Mouse (Mus musculus) CD4-positive helper T cell, adult 2 months (primary cell): ENCODE measurements around the gene Dqx1.

ENCODE experiments used
- DNase-seq: peaks from one replicate; pipeline ENCODE4 v3.0.0-alpha.2; 2012; ENCODE audit warnings: low read depth, missing footprints, low spot score

Dqx1 gene

GRCm38 (mm10) chr6:83070311-83071219, 12.9 kb downstream of the Dqx1 start:
- peak; percentile 52 for DNase-seq

GRCm38 (mm10) chr6:83071220-83071619, 13.6 kb downstream of the Dqx1 start:
- no peak for DNase-seq

- DNase-seq = peak; percentile 73
Observed at GRCm38 (mm10) chr6:83074979-83075378, 17.3 kb downstream of the Dqx1 start.

- DNase-seq = peak; percentile 41
Observed at GRCm38 (mm10) chr6:83077630-83078323, 20.1 kb downstream of the Dqx1 start, which contains the start of gene Pcgf1. TSS of gene Pcgf1 (plus strand) at chr6:83077869.

DNA sequence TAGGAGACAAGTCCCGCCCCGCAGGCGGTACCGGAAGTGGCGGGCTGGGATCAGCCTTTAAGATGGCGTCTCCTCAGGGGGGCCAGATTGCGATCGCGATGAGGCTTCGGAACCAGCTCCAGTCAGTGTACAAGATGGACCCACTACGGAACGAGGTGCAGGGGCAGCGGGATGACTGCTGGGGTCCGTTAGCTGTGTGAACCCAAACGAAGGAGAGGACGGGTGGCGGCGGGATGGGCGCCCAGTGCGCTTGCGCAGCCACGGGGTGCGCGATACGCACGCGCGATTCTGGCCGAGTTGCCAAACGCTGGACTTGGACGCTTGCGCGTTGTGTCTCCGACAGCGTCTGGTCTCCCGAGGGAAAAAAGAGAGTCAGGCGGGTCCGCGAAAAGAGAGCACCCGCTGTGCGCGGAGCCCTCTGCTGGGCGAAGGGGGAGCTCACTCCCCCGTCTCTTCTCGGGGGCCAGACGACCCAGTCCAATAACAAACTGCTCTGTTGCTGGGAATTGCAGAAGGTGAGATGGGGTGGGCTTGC, 20.7 kb downstream of the Dqx1 start:
- DNase-seq = peak; percentile 97

GRCm38 (mm10) chr6:83080210-83080609, 22.6 kb downstream of the Dqx1 start:
- no peak for DNase-seq

GRCm38 (mm10) chr6:83083497-83083896, 25.9 kb downstream of the Dqx1 start:
- no peak for DNase-seq

DNA sequence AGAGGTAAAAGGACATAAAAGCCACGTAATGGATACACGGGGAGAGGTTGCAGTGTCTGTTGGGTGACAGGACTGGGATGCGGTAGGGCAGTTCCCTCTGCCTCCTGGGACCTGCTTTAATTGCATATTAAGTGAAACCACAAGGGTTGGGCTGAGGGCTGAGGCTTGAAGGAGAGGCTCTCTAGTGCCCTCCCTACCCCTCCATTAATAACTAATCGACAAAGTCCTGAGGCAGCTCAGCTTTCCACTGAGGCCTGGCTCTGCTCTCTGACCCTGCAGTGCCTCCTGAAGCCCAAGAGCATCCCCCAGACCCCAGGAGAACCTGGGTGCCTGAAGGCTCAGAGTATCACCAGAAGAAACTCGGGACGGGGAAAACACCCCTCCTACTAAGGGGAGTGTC, 26.8 kb downstream of the Dqx1 start:
- DNase-seq = no peak

GRCm38 (mm10) chr6:83086121-83087035, 28.7 kb downstream of the Dqx1 start, which contains the start of gene Lbx2:
TSS of gene Lbx2 (plus strand) at chr6:83086367.
- DNase-seq = peak; percentile 52

DNA sequence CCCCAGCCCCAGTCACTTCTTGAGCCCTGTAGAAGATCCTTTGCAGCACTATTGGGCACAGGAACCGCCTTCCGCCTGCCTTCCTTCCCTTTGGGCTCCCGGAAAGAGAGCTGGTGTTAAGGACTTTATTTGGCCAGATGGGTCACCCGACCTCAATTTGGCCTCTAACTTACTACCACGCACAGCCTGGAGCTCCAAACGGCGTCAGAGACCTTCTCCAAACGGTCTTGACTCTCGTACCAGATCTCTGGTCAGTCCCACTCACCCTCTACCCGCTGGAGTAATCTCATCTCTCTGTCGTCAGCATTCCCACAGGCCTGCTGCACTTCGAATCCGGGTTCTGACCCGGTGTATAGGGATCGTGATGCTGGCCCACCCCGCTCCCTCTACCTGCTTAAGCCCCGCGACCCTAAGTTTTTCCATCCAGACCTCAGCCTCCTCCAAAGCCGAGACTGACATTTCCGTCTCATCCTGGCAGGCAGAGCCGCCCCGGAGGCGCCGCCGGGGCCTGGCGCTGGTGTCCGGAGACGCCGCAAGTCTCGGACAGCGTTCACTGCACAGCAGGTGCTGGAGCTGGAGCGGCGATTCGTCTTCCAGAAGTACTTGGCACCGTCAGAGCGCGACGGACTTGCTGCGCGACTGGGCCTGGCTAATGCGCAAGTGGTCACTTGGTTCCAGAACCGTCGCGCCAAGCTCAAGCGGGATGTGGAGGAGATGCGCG, 29.7 kb downstream of the Dqx1 start:
- no peak for DNase-seq

- DNase-seq = no peak
Observed at GRCm38 (mm10) chr6:83087926-83088260, 30.2 kb downstream of the Dqx1 start.

- no peak for DNase-seq
Observed at GRCm38 (mm10) chr6:83092416-83093127, 34.9 kb downstream of the Dqx1 start.

DNA sequence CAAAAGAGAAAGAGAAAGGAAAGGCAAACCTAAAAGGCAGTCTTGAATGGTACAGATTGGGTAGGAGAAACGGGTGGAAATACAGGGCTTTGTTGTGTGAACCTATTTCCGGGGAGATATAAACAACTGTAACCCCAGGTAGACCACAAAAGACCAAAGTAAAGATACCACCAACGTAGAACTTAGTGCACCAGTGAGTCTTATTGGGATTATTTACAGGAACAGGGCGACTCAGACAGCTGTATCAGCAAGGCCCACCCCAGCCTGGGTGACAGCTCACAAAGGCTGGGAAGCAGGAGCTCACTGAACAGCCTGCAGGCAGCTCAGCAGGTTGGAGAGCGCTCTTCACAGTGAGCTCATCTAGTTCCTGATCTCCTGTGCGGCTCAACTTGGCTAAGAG, 38.3 kb downstream of the Dqx1 start:
- DNase-seq = peak; percentile 90

GRCm38 (mm10) chr6:83098411-83098810, 40.8 kb downstream of the Dqx1 start:
- DNase-seq = no peak

GRCm38 (mm10) chr6:83101316-83101687, 43.7 kb downstream of the Dqx1 start, which contains the start of the genes Ccdc142 and Gm42688:
TSS of gene Ccdc142 (plus strand) at chr6:83101601.
TSS of gene Gm42688 (plus strand) at chr6:83101617.
- peak; percentile 92 for DNase-seq

DNA sequence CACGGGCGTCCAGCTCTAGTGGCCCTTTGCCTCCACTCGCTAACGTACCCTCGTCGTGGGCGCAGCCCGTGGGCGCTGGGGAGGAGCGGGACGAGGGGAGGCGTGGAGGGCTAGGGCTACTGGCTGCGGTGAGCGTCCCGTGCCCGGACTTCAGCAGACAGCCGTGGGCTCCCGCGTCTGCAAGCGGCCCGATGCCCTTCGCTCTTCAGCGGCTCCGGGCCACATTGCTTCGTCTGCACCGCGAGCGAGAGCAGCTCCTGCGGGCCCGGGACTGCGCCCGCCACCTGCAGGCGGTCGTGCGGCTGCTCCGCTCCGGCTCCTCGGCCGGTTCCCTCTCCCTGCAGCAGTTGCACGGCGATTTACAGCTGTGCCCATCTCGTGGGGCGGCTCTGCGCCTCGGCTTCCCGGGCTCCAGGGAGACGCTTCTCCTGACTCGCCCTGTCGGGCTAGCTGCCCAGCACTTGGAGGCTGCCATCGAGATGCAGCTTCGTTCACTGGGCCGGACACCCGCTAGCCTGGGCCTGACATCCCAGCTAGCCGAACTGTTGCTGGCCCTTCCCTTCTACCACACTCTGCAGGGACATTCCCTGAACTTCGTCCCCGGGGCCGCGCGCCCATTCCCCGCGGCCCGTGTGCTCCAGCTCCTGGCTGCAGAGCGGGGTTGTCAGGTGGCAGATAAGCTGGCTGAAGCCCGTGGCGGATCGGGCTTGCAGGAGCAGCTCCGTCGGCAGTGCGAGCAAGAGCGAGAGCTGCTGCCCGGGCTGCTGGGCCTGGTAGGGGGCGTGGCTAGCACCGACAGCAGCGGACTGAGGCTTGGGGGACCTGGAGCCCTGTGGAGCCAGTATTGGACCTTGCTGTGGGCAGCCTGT, 44.3 kb downstream of the Dqx1 start:
- peak; percentile 84 for DNase-seq

- DNase-seq = no peak
Observed at GRCm38 (mm10) chr6:83103130-83103650, 45.5 kb downstream of the Dqx1 start.

DNA sequence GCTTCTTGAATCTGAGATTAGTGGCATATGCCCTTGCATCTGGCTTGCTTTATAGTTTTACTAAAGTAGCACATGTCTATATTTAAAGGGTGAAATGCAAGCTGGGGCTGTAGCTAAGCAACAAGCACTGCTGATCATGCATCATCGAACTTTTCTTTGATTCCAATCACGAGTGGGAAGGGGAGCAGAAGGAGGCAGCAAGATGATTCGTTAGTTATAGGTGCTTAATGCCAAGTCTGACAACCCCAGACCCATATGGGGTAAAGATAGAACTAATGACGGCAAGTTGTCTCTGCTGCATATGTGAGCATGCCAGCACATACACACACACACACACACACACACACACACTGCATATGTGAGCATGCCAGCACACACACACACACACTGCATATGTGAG, 46.5 kb downstream of the Dqx1 start:
- no peak for DNase-seq
